Mouse (Mus musculus): ENCODE data around the gene Rbfox3. TPM values are rescaled to one million over a fixed set of nuclear protein-coding genes. Genes with fewer than 3 reads are reported as not detected.

The Rbfox3 gene
- polyA plus RNA-seq, 1 experiment from 2014 or later, result 1.2 TPM

- ATAC-seq, result no peak
- H3K4me2 ChIP-seq (replicated peaks; ENCODE audit: low read depth), result no peak overlapping the region
- H3K9ac ChIP-seq (ENCODE audit: low read depth, low read length), result no peak overlapping the region
- H3K9me3 ChIP-seq (ENCODE audit: control insufficient read depth), result no peaks in the 10 kb centered on the region
- 71% methylated on average over 26 of the region's 26 CpGs for WGBS
- TF ChIP-seq CTCF (IDR thresholded peaks at IDR 0.05; ENCODE audit: low read depth), result no peak
- no peak overlapping the region for H3K4me3 ChIP-seq (ENCODE audit: low read depth, low read length)
- no peaks in the 10 kb centered on the region for H3K27me3 ChIP-seq (replicated peaks; ENCODE audit: control insufficient read depth, insufficient read depth, low read length)
- no peaks in the 10 kb centered on the region for H3K4me1 ChIP-seq (replicated peaks; ENCODE audit: control insufficient read depth, insufficient read depth, low read length)
- H3K27ac ChIP-seq (ENCODE audit: low read depth, low read length), result no peak overlapping the region
- H3K36me3 ChIP-seq (ENCODE audit: control insufficient read depth, insufficient read depth), result no peaks in the 10 kb centered on the region
These were observed 196.5 kb downstream of the Rbfox3 start for GRCm38 (mm10) chr11:118714601-118715524.

DNA sequence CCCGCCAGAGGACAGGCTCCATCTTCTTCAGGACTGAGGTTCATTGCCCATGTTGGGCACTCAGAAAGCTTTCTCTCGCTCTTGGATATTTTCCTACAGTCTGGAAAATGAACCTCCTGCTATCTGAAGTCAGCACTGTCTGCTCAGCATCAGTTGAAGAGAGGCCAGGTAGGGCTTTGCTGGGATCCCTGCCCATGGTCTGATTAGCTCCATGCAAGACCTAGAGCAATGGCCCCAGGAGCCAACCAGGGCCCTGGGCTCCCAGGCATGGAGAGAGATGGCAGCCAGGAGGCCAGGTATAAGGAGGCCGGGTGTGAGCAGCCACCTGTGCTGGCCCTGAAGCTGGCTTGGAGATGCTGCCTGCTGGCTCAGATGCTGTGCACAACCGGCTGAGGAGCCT is 198.6 kb downstream of the Rbfox3 start:
- TF ChIP-seq CTCF (IDR thresholded peaks at IDR 0.05; ENCODE audit: low read depth), result no peak
- no peak overlapping the region for H3K4me3 ChIP-seq (ENCODE audit: low read depth, low read length)
- no peak overlapping the region for H3K9ac ChIP-seq (ENCODE audit: low read depth, low read length)
- no peaks in the 10 kb centered on the region for H3K4me1 ChIP-seq (replicated peaks; ENCODE audit: control insufficient read depth, insufficient read depth, low read length)
- H3K27ac ChIP-seq (ENCODE audit: low read depth, low read length), result no peak overlapping the region
- H3K36me3 ChIP-seq (ENCODE audit: control insufficient read depth, insufficient read depth), result no peaks in the 10 kb centered on the region
- ATAC-seq, result no peak
- WGBS, result 79% methylated on average over 4 of the region's 4 CpGs
- no peak overlapping the region for H3K4me2 ChIP-seq (replicated peaks; ENCODE audit: low read depth)
- no peaks in the 10 kb centered on the region for H3K27me3 ChIP-seq (replicated peaks; ENCODE audit: control insufficient read depth, insufficient read depth, low read length)
- H3K9me3 ChIP-seq (ENCODE audit: control insufficient read depth), result no peaks in the 10 kb centered on the region

GRCm38 (mm10) chr11:118712058-118712457 is 199.3 kb downstream of the Rbfox3 start:
- 78% methylated on average over 9 of the region's 9 CpGs for WGBS

DNA sequence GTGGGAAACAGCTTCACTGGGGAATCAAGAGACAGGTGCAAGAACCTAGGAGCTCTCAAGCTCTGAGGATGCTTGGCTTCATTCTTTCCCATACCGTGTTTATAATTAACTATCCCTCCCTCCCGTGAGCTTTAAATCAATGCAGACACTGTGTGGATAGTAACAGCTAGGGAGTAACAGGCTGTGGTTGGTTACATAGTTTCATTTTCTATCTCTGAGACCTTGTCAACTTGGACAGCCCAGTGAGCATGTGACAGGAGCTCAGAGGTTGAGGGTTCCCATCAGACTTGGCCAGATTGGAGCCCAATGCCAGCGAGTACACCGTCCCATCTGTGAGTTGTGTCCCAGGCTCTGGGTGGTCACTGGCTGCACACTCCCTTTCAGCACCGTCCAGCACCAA is 201.4 kb downstream of the Rbfox3 start:
- Histone ChIP-seq H3K9ac (ENCODE audit: low read depth, low read length) (no peak overlapping the region), H3K4me2 (replicated peaks; ENCODE audit: low read depth) (no peak overlapping the region), H3K27me3 (replicated peaks; ENCODE audit: control insufficient read depth, insufficient read depth, low read length) (no peaks in the 10 kb centered on the region), H3K4me1 (replicated peaks; ENCODE audit: control insufficient read depth, insufficient read depth, low read length) (no peaks in the 10 kb centered on the region), H3K36me3 (ENCODE audit: control insufficient read depth, insufficient read depth) (no peaks in the 10 kb centered on the region), H3K9me3 (ENCODE audit: control insufficient read depth) (no peaks in the 10 kb centered on the region), H3K27ac (ENCODE audit: low read depth, low read length) (no peak overlapping the region), H3K4me3 (ENCODE audit: low read depth, low read length) (no peak overlapping the region)
- no peak for ATAC-seq
- 37% methylated on average over 5 of the region's 5 CpGs for WGBS
- no peak for TF ChIP-seq CTCF (IDR thresholded peaks at IDR 0.05; ENCODE audit: low read depth)

More at GRCm38 (mm10) chr11:118712058-118712457, 199.3 kb downstream of the Rbfox3 start:
- no peak overlapping the region for H3K27ac ChIP-seq (ENCODE audit: low read depth, low read length)
- TF ChIP-seq CTCF (IDR thresholded peaks at IDR 0.05; ENCODE audit: low read depth), result no peak
- H3K4me2 ChIP-seq (replicated peaks; ENCODE audit: low read depth), result no peak overlapping the region
- no peaks in the 10 kb centered on the region for H3K4me1 ChIP-seq (replicated peaks; ENCODE audit: control insufficient read depth, insufficient read depth, low read length)
- no peaks in the 10 kb centered on the region for H3K27me3 ChIP-seq (replicated peaks; ENCODE audit: control insufficient read depth, insufficient read depth, low read length)
- no peak overlapping the region for H3K4me3 ChIP-seq (ENCODE audit: low read depth, low read length)
- no peaks in the 10 kb centered on the region for H3K9me3 ChIP-seq (ENCODE audit: control insufficient read depth)
- no peaks in the 10 kb centered on the region for H3K36me3 ChIP-seq (ENCODE audit: control insufficient read depth, insufficient read depth)
- no peak overlapping the region for H3K9ac ChIP-seq (ENCODE audit: low read depth, low read length)
- ATAC-seq, result no peak

GRCm38 (mm10) chr11:118696226-118696930 is 215.0 kb downstream of the Rbfox3 start:
- Histone ChIP-seq H3K4me2 (replicated peaks; ENCODE audit: low read depth) (no peak overlapping the region), H3K27me3 (replicated peaks; ENCODE audit: control insufficient read depth, insufficient read depth, low read length) (no peaks in the 10 kb centered on the region), H3K4me1 (replicated peaks; ENCODE audit: control insufficient read depth, insufficient read depth, low read length) (no peaks in the 10 kb centered on the region), H3K36me3 (ENCODE audit: control insufficient read depth, insufficient read depth) (no peaks in the 10 kb centered on the region), H3K4me3 (ENCODE audit: low read depth, low read length) (no peak overlapping the region), H3K27ac (ENCODE audit: low read depth, low read length) (no peak overlapping the region), H3K9me3 (ENCODE audit: control insufficient read depth) (no peaks in the 10 kb centered on the region), H3K9ac (ENCODE audit: low read depth, low read length) (no peak overlapping the region)
- no peak for TF ChIP-seq CTCF (IDR thresholded peaks at IDR 0.05; ENCODE audit: low read depth)
- WGBS, result 51% methylated on average over 16 of the region's 16 CpGs
- no peak for ATAC-seq

DNA sequence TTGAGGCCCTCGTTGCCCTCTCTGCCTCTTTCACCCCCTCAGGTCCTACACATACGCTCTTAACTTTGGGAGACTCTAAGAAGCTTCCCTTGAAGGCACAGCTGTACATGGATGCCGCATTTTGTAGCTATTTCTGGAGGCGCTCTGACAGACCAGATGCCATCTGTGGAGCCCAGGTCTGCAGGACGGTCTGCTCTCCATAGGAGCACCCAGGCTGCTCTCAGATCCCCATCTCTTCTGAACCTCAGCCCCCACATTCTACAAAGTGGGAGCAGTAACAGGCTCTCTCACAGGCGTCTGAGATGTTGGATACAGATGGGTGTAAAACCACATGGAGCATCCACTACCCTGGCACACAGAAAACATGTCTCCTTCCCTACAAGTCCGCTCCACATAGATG is 218.1 kb downstream of the Rbfox3 start:
- no peak for ATAC-seq
- H3K4me3 ChIP-seq (ENCODE audit: low read depth, low read length), result no peak overlapping the region
- H3K9ac ChIP-seq (ENCODE audit: low read depth, low read length), result no peak overlapping the region
- no peaks in the 10 kb centered on the region for H3K4me1 ChIP-seq (replicated peaks; ENCODE audit: control insufficient read depth, insufficient read depth, low read length)
- H3K9me3 ChIP-seq (ENCODE audit: control insufficient read depth), result no peaks in the 10 kb centered on the region
- no peaks in the 10 kb centered on the region for H3K27me3 ChIP-seq (replicated peaks; ENCODE audit: control insufficient read depth, insufficient read depth, low read length)
- 80% methylated on average over 7 of the region's 7 CpGs for WGBS
- no peak for TF ChIP-seq CTCF (IDR thresholded peaks at IDR 0.05; ENCODE audit: low read depth)
- no peak overlapping the region for H3K27ac ChIP-seq (ENCODE audit: low read depth, low read length)
- H3K4me2 ChIP-seq (replicated peaks; ENCODE audit: low read depth), result no peak overlapping the region
- H3K36me3 ChIP-seq (ENCODE audit: control insufficient read depth, insufficient read depth), result no peaks in the 10 kb centered on the region

Measured in intestine, postnatal 0 days (tissue).